Mouse (Mus musculus) liver, embryonic 16.5 days (tissue): Measurements from ENCODE around the gene B3gnt9. TPM values are rescaled to one million over a fixed set of nuclear protein-coding genes. Genes with fewer than 3 reads are reported as not detected.
A peak's percentile ranks its signal among the peaks of the same experiment; 100 is the strongest.

Experiments used
- ATAC-seq: fragments of 200-750 bp; cut with Nextera tagmentation; 2 replicates; pipeline ENCODE4 v1.8.0; 2017; ENCODE audit warnings: low read depth, mild to moderate bottlenecking, moderate number of reproducible peaks, moderate library complexity
- H3K27ac ChIP-seq: fragments of 300-500 bp; sonication (generic); 2 replicates; pipeline ENCODE4 v1.5.1; 2014; ENCODE audit warnings: mild to moderate bottlenecking, low read length
- H3K27me3 ChIP-seq: fragments of 300-500 bp; sonication (generic); 2 replicates; pipeline ENCODE4 v1.6.1; 2014; ENCODE audit warnings: low read depth, low read length, mixed read lengths; ENCODE audit not compliant: control insufficient read depth, insufficient read depth
- H3K36me3 ChIP-seq: fragments of 300-500 bp; sonication (generic); 2 replicates; pipeline ENCODE4 v1.6.1; 2014; ENCODE audit warnings: mild to moderate bottlenecking; ENCODE audit not compliant: control insufficient read depth, insufficient read depth
- H3K4me1 ChIP-seq: fragments of 300-500 bp; sonication (generic); 2 replicates; pipeline ENCODE4 v1.6.1; 2014; ENCODE audit warnings: low read depth, low read length, mixed read lengths; ENCODE audit not compliant: control insufficient read depth
- H3K4me2 ChIP-seq: fragments of 300-500 bp; sonication (generic); 2 replicates; pipeline ENCODE4 v1.6.1; 2014; ENCODE audit warnings: low read depth, low read length, mixed read lengths
- H3K4me3 ChIP-seq: fragments of 300-500 bp; sonication (generic); 2 replicates; pipeline ENCODE4 v1.5.1; 2014; ENCODE audit warnings: low read depth, mild to moderate bottlenecking, low read length
- H3K9ac ChIP-seq: fragments of 300-500 bp; sonication (generic); 2 replicates; pipeline ENCODE4 v1.6.1; 2014; ENCODE audit warnings: low read depth, low read length
- H3K9me3 ChIP-seq: fragments of 300-500 bp; sonication (generic); replicated peaks from 2 replicates; pipeline ENCODE4 v1.6.1; 2016; ENCODE audit warnings: low read length; ENCODE audit not compliant: control insufficient read depth
- WGBS: fragments of 180-500 bp; shearing (Covaris S2); extraction: QIAGEN DNeasy Blood & Tissue Kit; methylation state at CpG from one replicate; pipeline ENCODE4 v1.1.7; 2014; ENCODE audit not compliant: insufficient replicate concordance; 5-methylcytosine and 5-hydroxymethylcytosine counted together
- polyA plus RNA-seq: library from polyadenylated mRNA; unstranded; fragments of >200 nt; fragmentation: Nextera tagmentation; extraction: Ambion mirVana; gene quantifications from 2 replicates; pipeline ENCODE4 v1.2.1, GENCODE M21; 2015

The B3gnt9 gene
- polyA plus RNA-seq: 2.1 and 2.5 TPM in 2 replicates

DNA sequence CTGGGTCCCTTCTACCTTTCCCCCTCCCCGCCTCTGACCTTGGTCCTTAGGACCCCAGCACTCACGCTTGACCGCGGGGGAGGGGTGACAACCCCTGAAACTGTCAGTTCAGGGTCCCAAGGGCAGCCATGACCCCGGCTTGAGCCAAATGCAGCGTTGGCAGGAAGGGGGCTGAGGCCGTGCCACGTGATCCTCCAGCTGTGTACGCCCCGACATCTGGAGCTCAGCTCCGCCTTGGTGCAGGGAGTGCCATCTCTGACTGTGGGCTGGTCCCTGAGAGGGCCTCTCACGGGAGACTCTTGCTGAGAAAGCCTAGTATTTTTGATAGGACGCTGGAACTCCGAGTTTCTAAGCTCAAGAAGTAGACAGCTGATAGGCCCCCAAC lies at the start of gene B3gnt9:
B3gnt9 (minus strand) TSS at position 188 of the 385 bp plus-strand sequence.
- H3K27me3 ChIP-seq: peaks cover 20% of the 10 kb centered on the region
- WGBS: 1% methylated on average over 13 of the region's 14 CpGs
- H3K4me1 ChIP-seq: peaks cover 43% of the 10 kb centered on the region
- H3K9me3 ChIP-seq: no peaks in the 10 kb centered on the region
- peak within 1 kb of the TSS; percentile 85 for H3K27ac ChIP-seq
- H3K9ac ChIP-seq: peak within 1 kb of the TSS; percentile 62
- peaks cover 23% of the 10 kb centered on the region for H3K36me3 ChIP-seq
- ATAC-seq: peak; percentile 90
- peak within 1 kb of the TSS; percentile 76 for H3K4me3 ChIP-seq
- H3K4me2 ChIP-seq: peak within 1 kb of the TSS; percentile 100

DNA sequence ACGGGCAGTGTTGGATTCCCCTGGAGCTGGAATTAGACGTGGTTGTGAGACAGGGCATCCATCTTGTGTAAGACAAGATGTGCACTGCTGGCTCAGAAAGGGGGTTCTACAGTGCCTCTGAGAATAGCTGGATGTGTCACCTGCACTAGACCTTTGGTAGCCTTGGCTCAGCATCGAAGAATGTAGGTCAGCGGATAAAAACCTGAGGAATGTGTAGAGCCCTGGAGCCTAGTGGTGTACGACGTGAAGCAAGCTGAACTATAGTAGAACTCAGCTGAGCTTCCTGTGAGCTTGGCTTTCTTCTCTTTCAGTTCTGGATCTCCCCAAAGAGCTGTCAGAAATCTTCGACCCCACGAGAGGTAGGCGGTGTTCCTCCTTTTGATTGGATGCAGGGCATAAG lies 48.9 kb upstream of the B3gnt9 start:
- H3K27me3 ChIP-seq: no peaks in the 10 kb centered on the region
- H3K36me3 ChIP-seq: peaks cover 69% of the 10 kb centered on the region
- peak overlapping the region; percentile 60 for H3K27ac ChIP-seq
- H3K9me3 ChIP-seq: no peaks in the 10 kb centered on the region
- no peak for ATAC-seq
- H3K9ac ChIP-seq: no peak overlapping the region
- 86% methylated on average over 9 of the region's 9 CpGs for WGBS
- peaks cover 56% of the 10 kb centered on the region for H3K4me1 ChIP-seq
- H3K4me3 ChIP-seq: no peak overlapping the region
- H3K4me2 ChIP-seq: 0 out of 2 replicates have a peak overlapping the region, but pooled peaks have one; percentile 8

DNA sequence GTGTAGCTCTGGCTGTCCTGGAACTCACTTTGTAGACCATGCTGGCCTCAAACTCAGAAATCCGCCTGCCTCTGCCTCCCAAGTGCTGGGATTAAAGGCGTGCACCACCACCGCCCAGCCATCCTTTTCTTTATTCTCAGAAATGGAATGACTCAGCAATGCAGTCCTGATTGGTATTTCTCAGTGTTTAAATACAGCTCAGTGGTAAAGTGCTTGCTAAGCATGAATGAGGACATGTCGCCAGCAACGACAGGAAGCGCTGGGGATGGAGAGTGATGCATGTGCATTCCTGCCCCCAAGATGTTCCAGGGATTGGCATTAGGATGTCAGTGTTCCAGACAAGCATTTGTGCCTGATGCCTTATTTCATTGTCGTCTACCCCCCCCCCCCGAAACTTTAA lies 48.4 kb upstream of the B3gnt9 start:
- no peaks in the 10 kb centered on the region for H3K27me3 ChIP-seq
- 56% methylated on average over 8 of the region's 8 CpGs for WGBS
- peak overlapping the region; percentile 83; the same call in 1 of the 2 replicates for H3K4me2 ChIP-seq
- H3K36me3 ChIP-seq: peaks cover 69% of the 10 kb centered on the region
- no peak overlapping the region for H3K9ac ChIP-seq
- H3K27ac ChIP-seq: peak overlapping the region; percentile 60
- peaks cover 61% of the 10 kb centered on the region for H3K4me1 ChIP-seq
- no peaks in the 10 kb centered on the region for H3K9me3 ChIP-seq
- ATAC-seq: no peak
- H3K4me3 ChIP-seq: no peak overlapping the region

DNA sequence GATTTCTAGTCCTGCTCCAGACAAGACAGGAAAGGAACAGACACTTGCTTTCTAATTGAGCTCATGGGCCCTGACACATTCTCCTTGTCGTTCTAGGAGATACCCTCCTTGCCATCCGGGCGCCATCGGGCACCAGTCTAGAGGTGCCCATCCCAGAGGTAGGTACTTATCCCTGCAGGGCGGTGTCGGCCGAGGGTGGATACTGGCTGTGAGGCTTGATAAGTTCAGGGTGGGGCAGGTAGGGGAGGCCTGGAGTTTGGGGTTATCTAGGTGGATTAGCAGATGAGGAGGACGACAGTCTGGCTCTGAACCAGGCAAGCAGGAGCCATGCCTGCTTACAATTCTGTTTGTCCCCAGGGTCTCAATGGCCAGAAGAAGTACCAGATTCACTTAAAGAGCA lies 45.0 kb upstream of the B3gnt9 start:
- H3K9ac ChIP-seq: peak overlapping the region; percentile 98
- H3K4me1 ChIP-seq: peaks cover 51% of the 10 kb centered on the region
- peak overlapping the region; percentile 86 for H3K27ac ChIP-seq
- H3K4me3 ChIP-seq: peak overlapping the region; percentile 97
- no peaks in the 10 kb centered on the region for H3K27me3 ChIP-seq
- H3K36me3 ChIP-seq: peaks cover 50% of the 10 kb centered on the region
- H3K9me3 ChIP-seq: no peaks in the 10 kb centered on the region
- 30% methylated on average over 8 of the region's 8 CpGs for WGBS
- H3K4me2 ChIP-seq: peak overlapping the region; percentile 83
- ATAC-seq: peak; percentile 94

DNA sequence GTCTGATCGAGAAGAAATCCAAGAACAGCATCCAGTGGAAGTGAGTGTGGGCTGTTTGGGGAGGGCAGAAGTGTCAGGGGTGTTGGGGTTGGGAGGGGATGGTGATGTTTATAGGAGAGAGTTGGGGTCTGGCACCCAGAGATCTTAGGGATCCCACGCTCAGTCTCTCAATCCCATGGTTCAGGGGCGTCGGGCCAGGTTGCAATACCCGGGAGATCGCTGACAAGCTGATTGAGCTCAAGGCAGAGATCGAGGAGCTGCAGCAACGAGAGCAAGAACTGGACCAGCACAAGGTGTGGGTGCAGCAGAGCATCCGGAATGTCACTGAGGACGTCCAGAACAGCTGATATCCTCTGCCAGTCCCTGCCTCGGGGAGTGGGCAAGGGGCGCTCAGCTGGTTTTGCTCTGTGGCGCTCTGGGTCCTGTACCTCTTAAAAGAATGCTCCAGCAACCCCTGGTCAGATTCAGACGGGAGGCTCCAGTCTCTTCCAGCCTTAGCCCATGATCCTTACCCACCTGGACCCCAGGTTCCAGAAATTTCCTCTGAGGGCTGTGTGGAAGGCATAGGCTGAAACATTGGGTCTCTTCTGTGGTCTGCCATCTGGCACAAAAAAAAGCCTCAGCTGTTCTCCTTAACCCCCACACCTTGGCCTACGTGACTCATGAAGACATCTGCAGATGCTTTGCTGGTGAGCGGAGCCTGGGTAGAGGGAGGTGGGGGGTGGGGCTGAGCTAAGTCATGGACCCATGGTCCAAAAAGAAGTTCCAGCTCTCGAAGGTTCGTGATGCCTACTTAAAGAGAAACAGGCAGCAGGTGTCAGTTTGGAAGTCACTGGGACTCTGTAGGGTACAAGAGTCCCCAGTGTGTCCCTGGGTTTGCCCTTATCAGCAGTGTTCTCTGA lies 43.6 kb upstream of the B3gnt9 start:
- H3K4me3 ChIP-seq: peak overlapping the region; percentile 97
- no peaks in the 10 kb centered on the region for H3K27me3 ChIP-seq
- peak overlapping the region; percentile 98 for H3K9ac ChIP-seq
- H3K4me1 ChIP-seq: peaks cover 38% of the 10 kb centered on the region
- peaks cover 37% of the 10 kb centered on the region for H3K36me3 ChIP-seq
- 0 out of 2 replicates have a peak, but pooled peaks have one; percentile 4 for ATAC-seq
- peak overlapping the region; percentile 80 for H3K4me2 ChIP-seq
- H3K9me3 ChIP-seq: no peaks in the 10 kb centered on the region
- 18% methylated on average over 18 of the region's 18 CpGs for WGBS
- H3K27ac ChIP-seq: peak overlapping the region; percentile 86

DNA sequence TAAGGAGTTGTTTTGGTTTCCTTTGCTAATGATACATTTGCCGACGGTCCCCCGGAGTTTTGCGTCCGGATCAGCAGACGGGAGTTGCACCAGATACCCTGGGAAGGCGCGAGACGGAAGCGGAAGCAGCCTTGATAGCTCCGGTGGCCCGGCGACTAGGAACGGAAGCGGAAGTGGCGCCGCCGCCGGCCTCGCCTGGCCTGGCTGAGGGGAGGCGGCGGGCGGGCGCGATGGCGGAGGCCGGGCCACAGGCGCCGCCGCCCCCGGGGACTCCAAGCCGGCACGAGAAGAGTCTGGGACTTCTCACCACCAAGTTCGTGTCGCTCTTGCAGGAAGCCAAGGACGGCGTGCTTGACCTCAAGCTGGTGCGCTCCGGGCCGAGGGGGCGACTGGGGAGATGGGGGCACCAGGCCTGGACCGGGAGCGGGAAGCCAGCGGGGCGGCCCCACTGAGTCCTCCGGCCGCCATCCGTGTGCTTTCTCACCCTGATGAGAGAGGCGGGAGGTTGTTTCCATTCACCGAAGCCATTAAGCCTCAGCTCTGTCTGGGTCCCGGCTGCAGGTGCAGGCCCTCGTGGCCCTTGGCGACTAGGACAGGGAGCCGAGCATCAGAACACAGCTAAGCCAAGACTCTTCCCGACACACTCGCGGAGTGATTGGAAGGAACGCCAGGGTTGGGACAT lies 42.7 kb upstream of the B3gnt9 start, which contains the start of gene E2f4:
E2f4 (plus strand) TSS at position 153 of the 682 bp plus-strand sequence.
- Histone ChIP-seq H3K4me2 (peak within 1 kb of the TSS; percentile 80), H3K4me1 (peaks cover 28% of the 10 kb centered on the region), H3K4me3 (peak within 1 kb of the TSS; percentile 97), H3K27me3 (no peaks in the 10 kb centered on the region), H3K36me3 (peaks cover 29% of the 10 kb centered on the region), H3K27ac (peak within 1 kb of the TSS; percentile 86), H3K9me3 (no peaks in the 10 kb centered on the region), H3K9ac (peak within 1 kb of the TSS; percentile 98)
- ATAC-seq: peak; percentile 66
- WGBS: under 1% methylated on average over 52 of the region's 58 CpGs

DNA sequence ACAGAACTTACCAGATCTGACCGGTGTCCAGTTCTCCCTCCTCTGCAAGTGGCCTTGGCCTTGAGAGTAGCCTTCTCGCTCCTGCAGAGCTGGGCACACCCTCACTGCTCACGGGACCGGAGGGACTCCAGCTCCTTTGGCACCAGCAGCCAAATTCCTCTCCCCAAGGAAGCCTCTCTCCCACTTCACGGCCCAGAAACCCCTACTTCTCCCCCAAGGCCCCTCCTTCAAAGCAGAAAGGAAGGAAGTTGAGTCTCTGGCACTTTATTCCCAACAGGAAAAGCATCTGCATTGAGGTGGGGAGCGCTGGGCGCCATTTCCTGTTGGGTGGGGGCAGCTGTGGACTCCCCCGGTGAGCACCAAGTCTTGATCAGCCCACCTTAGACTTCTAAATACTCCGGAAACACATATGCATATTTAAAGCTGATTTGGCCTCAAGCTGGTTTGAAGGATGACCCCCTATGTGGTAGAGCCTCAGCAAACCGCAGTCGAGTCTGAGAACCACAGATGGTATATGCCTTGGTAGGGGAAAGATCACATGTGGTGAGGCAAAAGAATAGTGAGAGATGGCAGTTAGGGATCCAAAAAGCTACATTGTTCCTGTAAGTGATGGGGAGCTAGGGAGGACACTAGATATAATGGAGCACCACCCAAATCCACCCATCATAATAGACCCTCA lies 41.1 kb upstream of the B3gnt9 start, which contains the start of gene Exoc3l:
Exoc3l (minus strand) TSS at position 207 of the 679 bp plus-strand sequence.
- Histone ChIP-seq H3K4me2 (peak within 1 kb of the TSS; percentile 80), H3K36me3 (peaks cover 13% of the 10 kb centered on the region), H3K9me3 (no peaks in the 10 kb centered on the region), H3K9ac (peak within 1 kb of the TSS; percentile 98), H3K27me3 (no peaks in the 10 kb centered on the region), H3K4me3 (peak within 1 kb of the TSS; percentile 97), H3K27ac (peak within 1 kb of the TSS; percentile 86), H3K4me1 (peaks cover 19% of the 10 kb centered on the region)
- no peak for ATAC-seq
- 23% methylated on average over 11 of the region's 11 CpGs for WGBS

DNA sequence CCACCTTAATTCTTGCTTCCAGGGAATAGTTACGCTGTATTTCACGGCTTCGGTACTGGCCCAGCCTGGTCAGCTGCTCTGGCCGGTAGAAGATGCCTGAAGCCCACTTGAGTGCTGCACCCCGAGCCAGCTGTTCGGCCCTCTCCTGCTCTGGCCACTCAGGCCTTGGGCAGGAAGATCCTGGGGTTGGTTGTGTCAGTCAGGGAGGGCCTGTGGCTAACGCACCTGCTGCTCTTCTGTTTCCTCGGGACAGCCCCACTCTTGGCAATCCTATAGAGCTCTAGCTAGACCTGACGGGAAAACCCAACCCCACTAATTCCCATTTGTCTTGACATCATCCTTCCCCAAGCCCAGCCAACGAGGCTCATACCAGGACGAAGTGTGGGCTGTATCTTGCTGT lies 40.3 kb upstream of the B3gnt9 start:
- WGBS: 60% methylated on average over 11 of the region's 11 CpGs
- Histone ChIP-seq H3K36me3 (peaks cover 6% of the 10 kb centered on the region), H3K9me3 (no peaks in the 10 kb centered on the region), H3K4me3 (peak overlapping the region; percentile 0; the same call in 1 of the 2 replicates), H3K9ac (no peak overlapping the region), H3K27ac (no peak overlapping the region), H3K27me3 (peaks cover 6% of the 10 kb centered on the region), H3K4me2 (no peak overlapping the region), H3K4me1 (peaks cover 23% of the 10 kb centered on the region)
- ATAC-seq: no peak
